Mouse (Mus musculus) embryonic stem cell, embryonic (primary cell): Measurements from ENCODE around the gene Dnm3.

Source experiments
- CTCF ChIA-PET, 4 experiments: fragments of 300-600 bp in 2 of 4; fragments of 350-600 bp in 2 of 4; sonication (Branson Sonifier 250); formaldehyde crosslinking; loops; one replicate each; lab custom pipeline; 2022; ENCODE audit warnings: inconsistent platforms in 2 of 4; lab: Charles Lee
- POLR2A ChIA-PET, 4 experiments: fragments of 300-600 bp in 2 of 4; fragments of 350-600 bp in 2 of 4; sonication (Branson Sonifier 250); formaldehyde crosslinking; loops; one replicate each; lab custom pipeline; 2022; ENCODE audit warnings: antibody characterized with exemption in 4 of 4, inconsistent platforms in 1 of 4; lab: Charles Lee

Gene Dnm3

GRCm38 (mm10) chr1:162477246-162478209 lies at the start of gene Dnm3:
Dnm3 (minus strand) TSS chr1:162478034.
- ChIA-PET POLR2A (interaction anchor here in 3 of 4 experiments (0.6 to 1.4 kb wide), 6 partner anchors 13 to 601 kb away, joined by 3 to 5 read pairs (median 3); partner anchors contain the start of genes Mettl13 (in 2 of the 3) and Suco (in 1 of the 3)), CTCF (interaction anchor here in 1 of 4 experiments (1.0 to 1.5 kb wide), 3 partner anchors 119 to 508 kb away, joined by 3 to 6 read pairs (median 5); partner anchors contain the start of gene Pigc)

DNA sequence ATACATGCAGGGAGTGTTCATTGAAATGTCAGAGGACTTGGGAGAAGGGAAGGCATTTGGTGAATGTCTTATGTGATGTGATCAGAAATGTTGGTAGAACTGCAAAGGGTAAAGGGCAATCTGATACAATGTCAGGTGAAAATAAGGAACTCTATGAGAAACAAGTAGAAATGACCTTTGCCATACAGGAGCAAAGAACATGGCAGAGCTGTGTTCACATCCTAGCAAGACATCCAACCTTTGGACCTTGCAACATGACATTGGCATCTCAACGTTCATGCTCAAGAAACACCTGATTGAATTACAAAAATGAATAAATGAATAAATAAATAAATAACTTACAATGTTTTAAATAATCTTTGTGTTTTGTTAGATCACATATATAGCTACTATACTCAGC lies 37.3 kb upstream of the Dnm3 start:
- ChIA-PET POLR2A (interaction anchor here in 1 of 4 experiments (0.7 kb wide), 1 partner anchor 9 kb away, joined by 3 read pairs; no protein-coding TSS in a partner anchor), CTCF (no interaction called here)

DNA sequence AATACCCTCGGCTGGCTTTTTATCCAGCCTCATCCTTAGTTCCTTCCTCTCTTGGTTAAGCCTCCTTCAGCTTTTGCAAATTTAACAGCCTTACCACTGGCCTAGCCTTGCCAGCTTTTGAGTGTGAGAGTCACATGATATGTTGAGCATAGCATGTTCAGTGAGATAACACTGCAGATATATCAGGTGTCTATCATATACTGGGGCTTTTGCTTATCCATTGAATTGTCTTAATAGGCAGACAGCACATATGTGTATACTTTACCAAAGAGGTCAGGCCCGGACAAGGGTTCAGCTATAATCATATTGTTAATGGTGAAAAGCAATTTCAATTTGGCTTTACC lies 32.2 kb upstream of the Dnm3 start:
- CTCF ChIA-PET, result interaction anchor here in 2 of 4 experiments (0.6 kb wide), 2 partner anchors 155 to 542 kb away, joined by 3 to 7 read pairs; no protein-coding TSS in a partner anchor
- POLR2A ChIA-PET, result interaction anchor here in 1 of 4 experiments (1.0 kb wide), 1 partner anchor 25 kb away, joined by 3 read pairs; no protein-coding TSS in a partner anchor

GRCm38 (mm10) chr1:162509329-162510012 lies 31.6 kb upstream of the Dnm3 start:
- POLR2A ChIA-PET, result interaction anchor here in 1 of 4 experiments (1.0 kb wide), 1 partner anchor 24 kb away, joined by 3 read pairs; no protein-coding TSS in a partner anchor
- CTCF ChIA-PET, result interaction anchor here in 3 of 4 experiments (0.6 to 0.9 kb wide), 4 partner anchors 111 to 541 kb away, joined by 3 to 7 read pairs (median 3); no protein-coding TSS in a partner anchor

- POLR2A ChIA-PET, result interaction anchor here in 1 of 4 experiments (0.6 kb wide), 1 partner anchor 32 kb away, joined by 5 read pairs; no protein-coding TSS in a partner anchor
- CTCF ChIA-PET, result interaction anchor here in 1 of 4 experiments (0.9 kb wide), 1 partner anchor 112 kb away, joined by 3 read pairs; no protein-coding TSS in a partner anchor
Measured at GRCm38 (mm10) chr1:162508211-162509005, 30.6 kb upstream of the Dnm3 start.

DNA sequence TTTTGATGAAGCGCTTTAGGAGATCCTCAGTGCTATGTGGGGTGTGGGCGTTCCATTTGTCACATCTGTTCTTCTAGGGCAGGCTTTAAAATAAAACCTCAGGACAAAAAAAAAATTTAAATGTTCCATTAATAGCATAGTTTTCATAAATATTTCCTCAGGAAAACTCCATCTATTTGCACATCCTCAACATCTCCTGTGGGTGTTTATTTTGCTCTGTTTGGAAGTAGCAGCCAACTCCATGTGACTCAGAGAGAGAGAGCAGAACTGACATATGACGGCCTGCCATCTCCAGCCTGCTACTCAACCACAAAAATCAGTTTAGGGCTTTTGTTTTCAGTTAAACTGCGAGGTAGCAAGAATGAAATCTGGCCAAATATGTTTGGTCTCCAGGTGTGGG lies 28.7 kb upstream of the Dnm3 start:
- ChIA-PET CTCF (no interaction called here), POLR2A (interaction anchor here in 1 of 4 experiments (0.5 kb wide), 1 partner anchor 193 kb away, joined by 4 read pairs; no protein-coding TSS in a partner anchor)

GRCm38 (mm10) chr1:162505649-162506048 lies 27.8 kb upstream of the Dnm3 start:
- CTCF ChIA-PET, result interaction anchor here in 1 of 4 experiments (0.6 kb wide), 1 partner anchor 50 kb away, joined by 3 read pairs; no protein-coding TSS in a partner anchor

DNA sequence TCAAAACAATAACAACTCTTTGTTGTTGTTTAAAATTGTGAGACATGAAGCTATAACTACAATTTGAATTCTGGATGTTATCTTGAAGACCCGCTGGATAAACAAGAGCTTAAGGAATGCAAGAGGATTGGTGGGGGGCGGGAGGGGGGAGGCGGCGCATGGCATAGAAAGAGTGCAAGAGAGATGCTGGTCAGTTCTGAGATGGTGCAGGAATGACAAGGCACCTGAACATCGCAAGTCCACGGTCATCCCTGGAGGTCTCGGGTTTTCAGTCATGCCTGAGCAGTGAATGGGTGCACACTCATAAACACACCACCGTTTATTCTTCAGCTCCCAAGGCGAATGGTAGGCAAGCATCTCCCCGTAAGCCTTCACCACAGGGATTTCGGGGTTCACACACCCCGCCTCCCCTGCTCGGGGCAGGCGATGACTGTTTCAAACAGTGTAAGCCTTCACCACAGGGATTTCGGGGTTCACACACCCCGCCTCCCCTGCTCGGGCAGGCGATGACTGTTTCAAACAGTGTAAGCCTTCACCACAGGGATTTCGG lies 1.2 kb downstream of the Dnm3 start:
- ChIA-PET POLR2A (interaction anchor here in 1 of 4 experiments (0.6 to 0.7 kb wide), 3 partner anchors 32 to 313 kb away, joined by 3 to 5 read pairs (median 5); no protein-coding TSS in a partner anchor), CTCF (interaction anchor here in 2 of 4 experiments (0.6 to 1.5 kb wide), 3 partner anchors 118 to 365 kb away, joined by 5 to 6 read pairs (median 5); no protein-coding TSS in a partner anchor)

More at GRCm38 (mm10) chr1:162505649-162506048, 27.8 kb upstream of the Dnm3 start:
- POLR2A ChIA-PET, result no interaction called here

- ChIA-PET CTCF (no interaction called here), POLR2A (no interaction called here)
Measured at GRCm38 (mm10) chr1:162472949-162473348, 4.9 kb downstream of the Dnm3 start.

DNA sequence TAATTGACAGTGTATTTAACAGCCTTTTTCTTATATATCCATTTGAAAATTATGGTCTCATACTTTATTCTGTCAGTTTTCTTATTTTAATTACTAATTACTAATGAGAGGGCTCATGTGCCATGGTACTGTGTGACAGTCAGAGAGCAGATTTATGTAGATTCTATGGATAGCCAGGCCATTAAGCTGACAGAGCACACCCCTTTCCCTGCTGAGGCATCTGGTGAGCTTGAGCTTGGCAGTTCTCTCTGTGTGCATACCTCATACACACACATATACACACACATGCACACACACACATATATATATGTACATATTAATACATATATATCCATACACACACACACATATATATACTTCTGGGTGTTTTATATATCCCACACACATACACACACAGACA lies 6.7 kb downstream of the Dnm3 start:
- ChIA-PET CTCF (no interaction called here), POLR2A (interaction anchor here in 1 of 4 experiments (1.0 kb wide), 1 partner anchor 74 kb away, joined by 4 read pairs; no protein-coding TSS in a partner anchor)

DNA sequence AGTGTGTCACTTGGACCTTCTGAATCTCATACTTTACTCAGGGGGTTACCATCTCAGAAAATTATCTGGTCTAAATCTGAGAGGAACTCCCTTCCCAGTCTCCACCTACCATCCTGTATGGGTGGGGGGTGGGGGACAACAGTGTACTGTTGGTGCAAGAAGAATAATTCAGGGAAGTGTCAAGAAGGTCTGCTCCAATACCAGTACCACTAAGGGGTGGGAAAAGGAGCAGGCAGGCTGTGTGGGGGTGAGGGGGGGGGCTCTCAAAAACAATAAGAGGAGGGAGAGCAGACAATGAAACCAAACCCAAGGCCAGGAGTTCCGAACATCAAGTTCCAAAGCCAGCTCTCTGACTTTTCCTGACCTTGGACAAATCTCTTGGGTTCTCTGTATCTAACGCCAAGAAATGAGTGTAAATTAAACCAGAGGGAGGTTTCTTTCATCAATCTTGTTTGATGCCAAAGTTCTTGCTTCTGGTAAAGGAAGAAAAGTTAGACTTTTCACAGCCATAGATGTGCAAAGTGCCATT lies 8.0 kb downstream of the Dnm3 start:
- ChIA-PET CTCF (interaction anchor here in 1 of 4 experiments (0.6 kb wide), 1 partner anchor 58 kb away, joined by 3 read pairs; no protein-coding TSS in a partner anchor), POLR2A (interaction anchor here in 2 of 4 experiments (0.7 to 1.2 kb wide), 2 partner anchors 12 to 79 kb away, joined by 3 to 6 read pairs; no protein-coding TSS in a partner anchor)

- POLR2A ChIA-PET, result interaction anchor here in 1 of 4 experiments (1.1 kb wide), 1 partner anchor 14 kb away, joined by 3 read pairs; the partner anchor contains the start of gene Dnm3
- CTCF ChIA-PET, result no interaction called here
Measured at GRCm38 (mm10) chr1:162463676-162464075, 14.2 kb downstream of the Dnm3 start.

DNA sequence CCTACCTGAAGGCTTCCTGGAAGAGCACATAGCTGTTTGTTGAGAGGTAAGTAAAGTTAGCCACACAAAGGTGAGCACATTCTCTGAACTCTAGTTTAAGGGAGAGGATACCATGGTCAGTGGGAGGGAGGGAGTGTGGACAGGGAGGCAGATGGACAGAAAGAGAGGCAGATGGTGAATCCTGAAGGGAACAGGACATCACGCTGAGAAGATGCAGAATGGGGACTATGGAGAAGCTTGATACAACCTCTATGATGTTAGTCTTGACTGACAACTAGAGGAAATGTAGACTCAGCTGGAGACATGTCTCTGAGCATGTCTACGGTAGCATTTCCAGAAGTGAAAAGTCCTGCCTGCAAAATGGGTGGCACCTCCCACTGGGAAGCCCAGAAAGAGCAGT lies 19.1 kb downstream of the Dnm3 start:
- CTCF ChIA-PET, result no interaction called here
- POLR2A ChIA-PET, result no interaction called here

- CTCF ChIA-PET, result no interaction called here
- POLR2A ChIA-PET, result no interaction called here
Measured at GRCm38 (mm10) chr1:162456861-162457260, 21.0 kb downstream of the Dnm3 start.

GRCm38 (mm10) chr1:162456406-162456805 lies 21.4 kb downstream of the Dnm3 start:
- POLR2A ChIA-PET, result no interaction called here
- CTCF ChIA-PET, result no interaction called here

GRCm38 (mm10) chr1:162453578-162453977 lies 24.3 kb downstream of the Dnm3 start:
- CTCF ChIA-PET, result no interaction called here

GRCm38 (mm10) chr1:162453030-162453429 lies 24.8 kb downstream of the Dnm3 start:
- ChIA-PET CTCF (interaction anchor here in 1 of 4 experiments (0.6 kb wide), 1 partner anchor 28 kb away, joined by 3 read pairs; no protein-coding TSS in a partner anchor), POLR2A (no interaction called here)

More at GRCm38 (mm10) chr1:162453578-162453977, 24.3 kb downstream of the Dnm3 start:
- POLR2A ChIA-PET, result interaction anchor here in 1 of 4 experiments (0.7 kb wide), 1 partner anchor 503 kb away, joined by 3 read pairs; no protein-coding TSS in a partner anchor
